Mouse (Mus musculus) heart, embryonic 10.5 days (tissue): ENCODE measurements around the gene Optc. TPM values are rescaled to one million over a fixed set of nuclear protein-coding genes. Genes with fewer than 3 reads are reported as not detected.

Experiments used
- DNase-seq: peaks from one replicate; pipeline ENCODE4 v3.0.0-alpha.2; 2017; ENCODE audit warnings: low spot score
- H3K27ac ChIP-seq: fragments of 300-500 bp; sonication (generic); 2 replicates; pipeline ENCODE4 v1.5.1; 2016; ENCODE audit warnings: mild to moderate bottlenecking
- H3K27me3 ChIP-seq: fragments of 300-500 bp; sonication (generic); 2 replicates; pipeline ENCODE4 v1.6.1; 2016; ENCODE audit warnings: mild to moderate bottlenecking; ENCODE audit not compliant: poor library complexity, insufficient read depth, severe bottlenecking
- H3K36me3 ChIP-seq: fragments of 300-500 bp; sonication (generic); 2 replicates; pipeline ENCODE4 v1.6.1; 2016; ENCODE audit warnings: mild to moderate bottlenecking, moderate library complexity
- H3K4me1 ChIP-seq: fragments of 300-500 bp; sonication (generic); 2 replicates; pipeline ENCODE4 v1.6.1; 2016; ENCODE audit warnings: mild to moderate bottlenecking
- H3K4me3 ChIP-seq: fragments of 300-500 bp; sonication (generic); 2 replicates; pipeline ENCODE4 v1.5.1; 2016; ENCODE audit warnings: mild to moderate bottlenecking, moderate library complexity
- H3K9me3 ChIP-seq: fragments of 300-500 bp; sonication (generic); 2 replicates; pipeline ENCODE4 v1.6.1; 2016; ENCODE audit warnings: mild to moderate bottlenecking, moderate library complexity
- WGBS: fragments of 180-500 bp; shearing (Covaris S2); methylation state at CpG from one replicate; pipeline ENCODE4 v1.1.7; 2016; 5-methylcytosine and 5-hydroxymethylcytosine counted together
- polyA plus RNA-seq: library from polyadenylated mRNA; unstranded; fragments of >200 nt; fragmentation: Nextera tagmentation; extraction: Ambion mirVana; gene quantifications from 2 replicates; pipeline ENCODE4 v1.2.1, GENCODE M21; 2016

The Optc gene
- polyA plus RNA-seq, 1 experiment from 2014 or later, result 0.16 TPM

DNA sequence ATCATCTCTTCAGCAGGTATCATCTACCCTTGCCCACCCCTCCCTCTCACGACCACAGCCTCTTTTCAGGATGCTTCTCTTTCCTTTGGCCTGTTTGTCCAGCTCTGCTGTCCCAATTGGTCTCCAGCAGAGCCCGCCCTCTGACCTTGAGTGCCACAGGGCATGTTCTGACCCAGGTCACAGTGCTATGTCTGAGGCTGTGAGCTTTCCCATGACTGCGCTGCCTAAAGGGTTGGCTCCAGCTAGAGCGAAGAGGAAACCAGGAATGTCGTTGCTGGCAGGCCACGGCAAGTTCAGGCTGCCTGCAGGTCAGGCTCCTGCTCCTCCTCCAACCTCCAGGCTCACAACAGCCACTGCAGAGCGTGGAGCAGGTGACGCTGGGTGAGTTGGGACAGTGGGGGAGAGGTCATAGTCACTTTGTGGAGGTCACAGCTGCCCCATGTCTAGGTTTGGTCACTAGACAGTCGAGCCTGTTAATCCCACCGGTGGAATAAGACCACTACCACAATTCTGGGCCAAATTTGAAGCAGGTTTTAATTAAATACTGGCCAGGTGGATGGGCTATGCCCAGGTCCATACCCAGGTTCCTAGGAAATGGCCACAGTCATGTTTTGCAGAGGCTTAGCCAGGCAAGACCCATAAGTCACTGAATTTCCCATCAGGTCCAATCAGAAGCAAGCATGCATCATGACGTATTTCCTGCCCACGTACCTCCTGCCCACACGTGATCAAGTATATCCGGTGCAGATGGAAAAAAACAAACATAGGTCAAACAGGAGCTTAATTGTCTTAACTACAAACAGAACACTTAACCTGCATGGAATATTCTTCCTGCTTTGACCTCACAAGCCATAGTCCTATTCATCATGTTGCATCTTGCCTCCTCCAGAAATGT is 25.7 kb upstream of the Optc start:
- Histone ChIP-seq H3K4me1 (peaks cover 15% of the 10 kb centered on the region), H3K27me3 (no peaks in the 10 kb centered on the region), H3K4me3 (no peak overlapping the region), H3K36me3 (no peaks in the 10 kb centered on the region), H3K9me3 (no peaks in the 10 kb centered on the region), H3K27ac (peak overlapping the region; percentile 50)
- DNase-seq, result no peak
- 62% methylated on average over 14 of the region's 14 CpGs for WGBS

GRCm38 (mm10) chr1:133929980-133930379 is 22.2 kb upstream of the Optc start:
- WGBS, result 46% methylated on average over 3 of the region's 3 CpGs
- Histone ChIP-seq H3K9me3 (no peaks in the 10 kb centered on the region), H3K4me1 (peaks cover 15% of the 10 kb centered on the region), H3K36me3 (no peaks in the 10 kb centered on the region), H3K27ac (no peak overlapping the region), H3K27me3 (no peaks in the 10 kb centered on the region), H3K4me3 (no peak overlapping the region)
- no peak for DNase-seq

GRCm38 (mm10) chr1:133925223-133925622 is 17.4 kb upstream of the Optc start:
- H3K9me3 ChIP-seq, result no peaks in the 10 kb centered on the region
- H3K27ac ChIP-seq, result no peak overlapping the region
- no peak for DNase-seq
- no peaks in the 10 kb centered on the region for H3K27me3 ChIP-seq
- H3K36me3 ChIP-seq, result no peaks in the 10 kb centered on the region
- peaks cover 24% of the 10 kb centered on the region for H3K4me1 ChIP-seq
- no peak overlapping the region for H3K4me3 ChIP-seq
- 86% methylated on average over 3 of the region's 3 CpGs for WGBS

GRCm38 (mm10) chr1:133924141-133924875 is 16.5 kb upstream of the Optc start:
- H3K4me3 ChIP-seq, result peak overlapping the region; percentile 3; the same call in 1 of the 2 replicates
- DNase-seq, result no peak
- peaks cover 25% of the 10 kb centered on the region for H3K4me1 ChIP-seq
- 21% methylated on average over 7 of the region's 7 CpGs for WGBS
- no peaks in the 10 kb centered on the region for H3K27me3 ChIP-seq
- H3K27ac ChIP-seq, result peak overlapping the region; percentile 70
- H3K36me3 ChIP-seq, result no peaks in the 10 kb centered on the region
- H3K9me3 ChIP-seq, result no peaks in the 10 kb centered on the region

GRCm38 (mm10) chr1:133923071-133923470 is 15.3 kb upstream of the Optc start:
- Histone ChIP-seq H3K4me1 (peaks cover 25% of the 10 kb centered on the region), H3K36me3 (no peaks in the 10 kb centered on the region), H3K9me3 (no peaks in the 10 kb centered on the region), H3K27ac (no peak overlapping the region), H3K4me3 (no peak overlapping the region), H3K27me3 (peaks cover 6% of the 10 kb centered on the region; the same call in 1 of the 2 replicates)
- no peak for DNase-seq
- 87% methylated on average over 5 of the region's 5 CpGs for WGBS

DNA sequence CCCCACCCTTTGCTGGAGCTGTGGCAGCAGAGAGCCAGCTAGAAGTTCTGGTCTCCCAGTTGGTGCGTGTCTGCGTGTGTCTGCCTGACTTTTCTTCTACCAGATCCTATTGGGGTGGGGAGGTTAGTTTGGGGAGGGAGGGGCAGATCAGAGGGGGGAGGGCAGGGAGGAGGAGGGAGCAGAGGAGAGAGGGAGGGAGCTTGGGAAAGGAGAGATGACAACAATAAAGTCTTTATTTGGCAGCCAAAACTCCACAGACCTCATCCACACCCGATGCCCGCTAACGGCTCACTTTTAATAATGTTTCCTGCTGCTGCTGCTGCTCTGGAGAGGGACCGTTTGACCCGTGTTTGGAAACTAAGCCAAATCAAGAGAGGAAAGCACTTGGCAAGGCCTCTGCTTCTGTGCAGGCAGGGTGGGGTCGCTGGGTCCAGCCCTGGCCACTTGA is 13.5 kb upstream of the Optc start, which contains the start of gene Prelp:
Prelp (minus strand) TSS at position 111 of the 448 bp plus-strand sequence.
- H3K27me3 ChIP-seq, result peaks cover 6% of the 10 kb centered on the region; the same call in 1 of the 2 replicates
- 32% methylated on average over 8 of the region's 8 CpGs for WGBS
- H3K4me3 ChIP-seq, result no peak within 1 kb of the TSS
- peaks cover 33% of the 10 kb centered on the region for H3K4me1 ChIP-seq
- H3K9me3 ChIP-seq, result no peaks in the 10 kb centered on the region
- H3K27ac ChIP-seq, result no peak within 1 kb of the TSS
- H3K36me3 ChIP-seq, result no peaks in the 10 kb centered on the region
- no peak for DNase-seq

GRCm38 (mm10) chr1:133920876-133921275 is 13.1 kb upstream of the Optc start:
- H3K27ac ChIP-seq, result no peak overlapping the region
- H3K4me3 ChIP-seq, result no peak overlapping the region
- no peaks in the 10 kb centered on the region for H3K36me3 ChIP-seq
- peaks cover 6% of the 10 kb centered on the region; the same call in 1 of the 2 replicates for H3K27me3 ChIP-seq
- H3K9me3 ChIP-seq, result no peaks in the 10 kb centered on the region
- 50% methylated on average over 3 of the region's 3 CpGs for WGBS
- DNase-seq, result no peak
- peaks cover 38% of the 10 kb centered on the region for H3K4me1 ChIP-seq

GRCm38 (mm10) chr1:133920401-133920800 is 12.6 kb upstream of the Optc start:
- no peaks in the 10 kb centered on the region for H3K9me3 ChIP-seq
- no peak for DNase-seq
- H3K4me1 ChIP-seq, result peaks cover 41% of the 10 kb centered on the region
- no peaks in the 10 kb centered on the region for H3K36me3 ChIP-seq
- 60% methylated on average over 3 of the region's 3 CpGs for WGBS
- no peak overlapping the region for H3K27ac ChIP-seq
- no peak overlapping the region for H3K4me3 ChIP-seq
- peaks cover 6% of the 10 kb centered on the region; the same call in 1 of the 2 replicates for H3K27me3 ChIP-seq

- H3K27ac ChIP-seq, result peak overlapping the region; percentile 44; the same call in 1 of the 2 replicates
- no peak overlapping the region for H3K4me3 ChIP-seq
- H3K9me3 ChIP-seq, result no peaks in the 10 kb centered on the region
- H3K4me1 ChIP-seq, result peaks cover 32% of the 10 kb centered on the region
- peaks cover 18% of the 10 kb centered on the region; the same call in 1 of the 2 replicates for H3K27me3 ChIP-seq
- DNase-seq, result no peak
- H3K36me3 ChIP-seq, result no peaks in the 10 kb centered on the region
- WGBS, result 47% methylated on average over 6 of the region's 6 CpGs
These were observed 10.3 kb upstream of the Optc start for GRCm38 (mm10) chr1:133918088-133918470.

DNA sequence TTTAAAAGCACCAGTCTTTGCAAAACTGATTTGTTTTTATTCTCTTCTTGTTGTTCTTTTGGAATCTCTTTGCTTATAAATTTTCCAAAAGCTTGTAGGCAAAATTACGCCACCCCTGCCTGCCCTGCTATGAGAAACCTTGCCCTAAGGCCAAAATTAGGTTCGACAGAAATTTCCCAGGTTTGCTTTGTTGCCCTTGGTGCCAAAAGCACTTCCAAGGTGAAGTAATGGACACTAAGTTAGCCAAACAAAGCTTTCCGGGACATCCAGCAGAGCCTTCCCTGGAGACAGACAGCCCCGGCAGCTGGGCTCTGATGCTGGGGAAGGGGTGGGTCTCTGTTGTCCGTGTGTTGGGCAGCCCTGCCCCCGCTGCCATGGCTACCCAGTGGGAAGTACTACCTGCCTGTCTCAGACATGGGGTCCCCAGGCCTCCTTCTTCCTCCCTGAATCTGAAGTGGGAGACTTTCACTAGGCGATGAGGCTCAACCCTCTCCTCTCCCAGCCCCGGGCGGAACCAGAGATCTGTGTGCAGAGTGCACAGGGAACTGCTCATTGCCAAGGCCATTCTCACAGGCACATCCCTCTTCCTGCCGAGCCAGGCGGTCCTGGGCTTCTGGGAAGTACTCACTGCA is 9.8 kb upstream of the Optc start:
- DNase-seq, result no peak
- Histone ChIP-seq H3K36me3 (no peaks in the 10 kb centered on the region), H3K27ac (peak overlapping the region; percentile 44; the same call in 1 of the 2 replicates), H3K4me1 (peaks cover 32% of the 10 kb centered on the region), H3K27me3 (peaks cover 20% of the 10 kb centered on the region; the same call in 1 of the 2 replicates), H3K4me3 (no peak overlapping the region), H3K9me3 (no peaks in the 10 kb centered on the region)
- 25% methylated on average over 11 of the region's 11 CpGs for WGBS

DNA sequence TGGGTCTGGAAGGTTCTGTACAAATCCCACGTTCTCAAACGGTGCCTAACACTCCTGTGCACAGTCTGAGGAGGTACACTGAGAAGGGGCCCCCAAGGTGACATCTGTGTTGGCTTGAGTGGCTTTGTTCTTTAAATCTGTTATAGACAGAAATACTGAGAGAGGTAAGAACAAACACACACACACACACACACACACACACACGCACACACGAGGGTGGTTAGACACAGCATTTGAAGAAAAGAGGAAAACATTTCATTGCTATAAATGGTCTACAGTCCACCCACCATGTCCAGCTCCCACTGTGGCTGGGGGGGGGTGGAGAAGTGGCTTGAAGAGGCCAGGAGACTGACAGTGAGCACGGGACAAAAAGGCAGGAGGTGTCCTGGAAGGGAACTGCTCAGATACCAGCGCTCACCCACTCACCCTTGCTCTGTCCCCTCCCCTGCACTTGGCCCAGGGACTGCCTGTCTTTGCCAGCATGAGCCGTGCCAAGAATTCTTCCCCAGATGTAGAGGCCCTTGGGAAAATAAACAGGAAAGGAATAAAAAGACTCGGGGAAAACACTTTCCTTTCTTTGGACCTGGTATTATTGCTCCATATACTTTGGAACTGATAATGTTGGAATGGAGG is 8.0 kb upstream of the Optc start:
- WGBS, result 58% methylated on average over 8 of the region's 8 CpGs
- Histone ChIP-seq H3K27ac (no peak overlapping the region), H3K27me3 (peaks cover 29% of the 10 kb centered on the region)

DNA sequence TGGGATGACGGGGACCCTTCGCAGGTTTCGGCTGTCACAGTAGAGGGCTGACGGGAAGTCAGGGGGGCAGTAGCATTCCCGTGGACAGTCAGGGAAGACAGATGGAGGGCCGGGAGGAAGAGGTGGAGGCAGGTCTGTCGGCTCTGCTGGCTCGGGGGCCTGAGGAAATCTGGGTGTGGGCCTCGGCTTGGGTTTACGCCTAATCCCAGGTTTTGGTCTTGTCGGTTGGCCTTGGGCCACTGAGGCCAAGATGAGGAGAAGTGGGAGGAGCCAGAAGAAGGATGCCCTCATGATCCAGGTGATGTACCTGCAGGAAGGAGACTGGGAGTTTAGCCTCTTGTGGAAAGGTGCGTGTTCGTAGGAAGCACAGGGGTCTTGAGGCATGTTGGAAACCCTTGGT is 7.3 kb upstream of the Optc start:
- H3K27me3 ChIP-seq, result peaks cover 36% of the 10 kb centered on the region
- H3K27ac ChIP-seq, result no peak overlapping the region
- H3K4me1 ChIP-seq, result peaks cover 16% of the 10 kb centered on the region
- no peaks in the 10 kb centered on the region for H3K9me3 ChIP-seq
- H3K36me3 ChIP-seq, result no peaks in the 10 kb centered on the region
- H3K4me3 ChIP-seq, result no peak overlapping the region
- DNase-seq, result no peak
- WGBS, result 78% methylated on average over 13 of the region's 13 CpGs

More for the DNA sequence above, 8.0 kb upstream of the Optc start:
- Histone ChIP-seq H3K4me3 (no peak overlapping the region), H3K9me3 (no peaks in the 10 kb centered on the region), H3K4me1 (peaks cover 22% of the 10 kb centered on the region), H3K36me3 (no peaks in the 10 kb centered on the region)
- no peak for DNase-seq
